Mouse (Mus musculus) right cerebral cortex, postnatal 10 days (tissue): Measurements from ENCODE around the gene Nup210l.
A peak's percentile ranks its signal among the peaks of the same experiment; 100 is the strongest.
"Not testable (repeated sequence)": the region's sequence is repeated elsewhere in the genome, so short reads cannot be mapped to it uniquely, and the experiment has no call there.

Experiments used
- DNase-seq, 2 experiments: peaks; one replicate each; pipeline ENCODE4 v3.0.0; 2021; ENCODE audit warnings: low spot score in 2 of 2

The Nup210l gene

GRCm38 (mm10) chr3:90222455-90222854 is 118.5 kb downstream of the Nup210l start:
- no peak for DNase-seq

DNA sequence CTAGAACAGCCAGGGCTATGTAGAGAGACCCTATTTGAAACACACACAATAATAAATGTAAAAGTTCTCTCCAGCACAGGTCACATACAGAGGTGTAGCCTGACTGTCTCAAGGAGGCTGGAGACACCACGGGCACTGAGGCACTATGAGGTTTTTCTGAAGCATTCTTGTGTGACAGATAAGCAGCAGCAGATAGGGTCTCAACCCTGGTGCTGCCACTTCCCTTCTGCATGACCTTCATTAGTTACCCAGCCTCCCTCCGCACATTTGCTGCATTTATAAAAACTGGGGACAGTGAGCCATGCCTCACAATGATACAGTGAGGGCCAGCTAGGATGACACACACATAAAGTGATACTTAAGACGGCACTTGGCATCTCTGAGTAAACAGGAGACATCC is 119.0 kb downstream of the Nup210l start:
- DNase-seq = no peak

DNA sequence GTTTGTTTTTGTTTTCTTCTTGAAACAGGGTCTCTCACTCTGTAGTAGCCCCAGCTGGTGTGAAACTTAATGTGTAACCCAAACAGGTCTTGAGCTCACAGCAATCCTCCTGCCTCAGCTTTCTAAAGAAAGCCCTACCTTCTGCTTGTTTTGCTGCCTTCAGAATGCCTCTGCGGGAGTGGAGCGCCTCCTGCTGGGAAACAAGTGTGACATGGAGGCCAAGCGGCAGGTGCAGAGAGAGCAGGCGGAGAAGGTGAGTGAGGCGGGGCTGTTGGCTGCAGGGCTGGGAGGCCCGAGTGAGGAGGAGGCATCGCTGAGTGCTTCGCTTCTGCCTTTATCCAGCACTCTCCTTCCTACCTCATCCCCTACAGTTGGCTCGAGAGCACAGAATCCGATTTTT is 120.4 kb downstream of the Nup210l start:
- no peak for DNase-seq

DNA sequence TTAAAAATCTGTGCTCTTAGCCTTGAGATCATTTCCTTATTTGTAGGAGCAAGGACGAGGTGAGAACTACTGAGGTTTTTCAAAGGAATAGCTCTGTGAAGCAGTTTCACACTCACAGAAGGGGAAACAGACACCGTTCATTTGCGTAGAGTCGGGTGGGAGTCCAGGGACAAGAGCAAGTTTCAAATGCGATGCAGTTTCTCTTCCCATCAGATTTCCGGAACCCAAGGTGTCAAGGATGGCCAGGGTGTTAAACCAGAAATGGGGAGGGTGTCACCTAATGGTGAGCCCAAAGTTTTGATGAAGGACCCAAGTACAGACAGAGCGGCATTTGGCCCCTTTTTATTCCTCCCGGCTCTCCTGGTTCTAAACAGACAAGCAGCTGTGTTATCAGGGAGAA is 127.1 kb downstream of the Nup210l start:
- no peak for DNase-seq

DNA sequence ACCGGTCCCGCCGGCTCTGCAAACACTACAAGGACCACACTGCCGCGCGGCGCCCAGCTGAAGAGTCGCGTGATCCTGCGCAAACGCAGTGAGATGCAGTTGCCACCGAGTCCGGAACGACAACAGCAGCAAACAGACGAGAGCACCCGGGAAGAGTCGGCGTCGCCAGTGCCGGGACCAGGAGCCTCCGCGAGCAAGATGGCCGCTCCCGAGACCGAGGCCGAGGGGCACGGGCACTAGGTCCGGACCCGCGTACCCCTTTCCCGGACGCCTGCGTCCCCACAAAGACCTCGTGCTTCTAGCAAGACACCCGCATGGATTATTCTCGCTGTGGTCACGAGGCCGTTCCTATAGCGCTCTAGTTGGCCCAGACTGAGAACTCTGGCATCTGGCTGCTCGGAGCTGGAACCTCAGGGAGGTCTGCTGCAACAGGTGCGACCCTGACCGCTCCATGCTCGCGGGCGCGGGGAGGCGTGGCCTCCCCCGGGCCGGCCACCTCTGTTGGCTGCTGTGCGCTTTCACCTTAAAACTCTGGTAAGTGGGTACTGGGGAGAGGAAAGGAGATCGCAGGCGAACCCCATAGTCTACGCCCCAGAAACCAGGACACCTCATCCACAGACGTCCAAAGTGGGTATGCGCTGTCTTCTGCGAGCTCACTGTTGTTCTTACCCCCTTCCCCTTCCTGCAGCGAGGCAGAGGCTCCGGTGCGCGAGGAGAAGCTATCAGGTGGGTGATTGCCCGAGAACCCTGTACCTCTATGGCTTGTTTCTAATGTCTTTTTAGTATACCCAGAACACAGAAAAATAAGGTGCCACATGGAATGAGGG is 127.8 kb downstream of the Nup210l start, which contains the start of gene Jtb:
Jtb (plus strand) TSS at position 91 of the 827 bp plus-strand sequence.
- peak; percentile 97 to 98 for DNase-seq

GRCm38 (mm10) chr3:90241251-90241650 is 137.3 kb downstream of the Nup210l start:
- DNase-seq = no peak

GRCm38 (mm10) chr3:90241669-90242358 is 137.9 kb downstream of the Nup210l start:
- no peak for DNase-seq

DNA sequence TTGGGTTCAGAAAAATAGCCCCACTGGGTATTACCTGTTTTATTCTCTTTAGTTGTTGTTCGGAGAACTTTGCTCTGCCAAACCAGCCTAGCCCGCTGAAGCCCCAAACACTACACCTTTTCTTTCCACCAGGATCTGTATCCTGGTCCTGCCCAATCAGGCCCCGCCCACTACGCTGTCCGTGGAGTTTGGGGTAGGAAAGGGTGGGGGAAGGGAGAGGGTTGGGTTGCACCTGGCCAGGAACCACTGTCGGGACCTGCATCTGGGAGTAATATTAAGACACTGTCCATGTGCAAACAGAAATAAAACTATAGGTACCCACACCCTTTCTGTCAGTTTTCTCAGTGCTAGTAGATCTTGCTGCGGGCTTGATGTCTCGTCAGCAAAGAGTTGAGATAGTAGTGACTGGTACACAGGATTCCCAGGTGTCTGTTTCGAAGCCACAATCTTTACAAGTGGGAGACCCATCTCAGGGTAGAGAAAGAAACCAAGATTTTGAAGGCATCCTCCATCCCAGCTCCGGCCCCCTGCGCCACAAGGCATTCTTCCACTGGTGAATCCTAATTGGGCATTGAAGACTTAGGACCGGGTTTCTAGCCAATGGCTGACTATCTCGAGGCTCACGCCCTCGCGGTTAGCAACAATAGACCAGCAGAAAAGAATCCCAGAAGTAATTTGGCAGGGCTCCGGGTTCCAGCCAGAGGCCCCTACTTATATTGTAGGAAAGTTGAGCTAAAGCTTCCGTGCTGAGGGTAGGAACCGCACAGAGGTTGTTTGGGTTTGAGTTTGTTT is 139.2 kb downstream of the Nup210l start, which contains the start of gene Creb3l4:
Creb3l4 (minus strand) TSS at position 529 of the 792 bp plus-strand sequence.
- peak in 1 of 2 experiments; percentile 59 for DNase-seq

GRCm38 (mm10) chr3:90245406-90245805 is 141.5 kb downstream of the Nup210l start:
- DNase-seq = no peak

- no peak for DNase-seq
Observed at GRCm38 (mm10) chr3:90247630-90247959, 143.7 kb downstream of the Nup210l start.

- DNase-seq = peak; percentile 96 to 98
Observed at GRCm38 (mm10) chr3:90247960-90248745, 144.2 kb downstream of the Nup210l start, which contains the start of gene Slc39a1. TSS of gene Slc39a1 (plus strand) at chr3:90248172.

- no peak for DNase-seq
Observed at GRCm38 (mm10) chr3:90248746-90249100, 144.8 kb downstream of the Nup210l start.

- no peak for DNase-seq
Observed at GRCm38 (mm10) chr3:90250791-90251190, 146.9 kb downstream of the Nup210l start.

- DNase-seq = not testable (repeated sequence)
Observed at GRCm38 (mm10) chr3:90251731-90252226, 147.8 kb downstream of the Nup210l start.

- not testable (repeated sequence) for DNase-seq
Observed at GRCm38 (mm10) chr3:90252659-90253058, 148.7 kb downstream of the Nup210l start.

DNA sequence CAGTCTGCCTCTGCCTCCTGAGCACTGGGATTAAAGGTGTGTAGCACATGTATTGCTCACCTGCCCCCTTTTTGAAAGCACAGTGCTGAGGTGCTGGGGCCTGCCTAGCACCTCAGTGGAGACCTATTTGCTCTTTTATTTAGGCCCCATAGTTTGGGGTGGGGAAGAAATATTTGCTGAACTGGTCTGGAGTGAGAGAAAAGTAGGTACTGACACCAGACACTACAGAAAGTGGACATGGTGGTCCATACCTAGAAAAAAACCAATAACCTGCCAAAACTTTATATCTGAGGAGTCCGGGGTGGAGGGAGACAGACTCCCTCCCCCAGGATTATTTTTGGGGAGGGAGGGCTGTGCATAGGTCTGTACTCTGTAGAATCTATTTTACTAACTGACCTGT is 149.2 kb downstream of the Nup210l start:
- not testable (repeated sequence) for DNase-seq

DNA sequence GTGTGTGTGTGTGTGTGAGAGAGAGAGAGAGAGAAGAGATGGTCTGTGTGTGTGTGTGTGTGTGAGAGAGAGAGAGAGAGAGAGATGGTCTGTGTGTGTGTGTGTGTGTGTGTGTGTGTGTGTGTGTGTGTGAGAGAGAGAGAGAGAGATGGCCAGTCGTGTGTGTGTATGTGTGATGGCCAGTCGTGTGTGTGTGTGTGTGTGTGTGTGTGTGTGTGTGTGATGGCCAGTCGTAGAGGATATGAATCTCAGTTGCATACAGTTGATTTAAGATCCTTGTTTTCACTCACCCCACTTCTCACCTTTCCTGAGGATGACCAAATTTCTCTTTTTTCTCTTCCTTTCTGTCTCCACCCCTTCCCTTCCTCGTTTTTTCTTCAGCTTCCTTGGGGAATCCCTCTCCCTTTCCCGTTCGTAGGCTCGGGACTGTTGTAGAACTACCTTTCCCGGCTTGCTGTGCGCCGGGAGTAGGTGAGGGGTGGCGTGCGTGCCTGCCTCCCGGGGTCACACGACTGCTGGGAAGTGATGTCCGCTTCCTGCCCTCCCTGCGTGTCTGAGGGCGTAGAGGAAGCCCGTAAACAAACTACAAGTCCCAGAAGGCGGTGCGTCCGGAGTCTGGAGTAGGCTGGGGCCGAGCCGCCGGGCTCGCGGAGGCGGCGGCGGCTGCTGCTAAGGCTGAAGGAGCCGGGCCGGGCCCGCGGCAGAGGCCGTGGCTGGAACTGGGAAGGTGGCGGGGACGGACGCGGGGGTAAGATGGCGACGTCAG is 149.9 kb downstream of the Nup210l start, which contains the start of gene Crtc2:
Crtc2 (plus strand) TSS at position 511 of the 766 bp plus-strand sequence.
- peak; percentile 98 to 99 for DNase-seq

DNA sequence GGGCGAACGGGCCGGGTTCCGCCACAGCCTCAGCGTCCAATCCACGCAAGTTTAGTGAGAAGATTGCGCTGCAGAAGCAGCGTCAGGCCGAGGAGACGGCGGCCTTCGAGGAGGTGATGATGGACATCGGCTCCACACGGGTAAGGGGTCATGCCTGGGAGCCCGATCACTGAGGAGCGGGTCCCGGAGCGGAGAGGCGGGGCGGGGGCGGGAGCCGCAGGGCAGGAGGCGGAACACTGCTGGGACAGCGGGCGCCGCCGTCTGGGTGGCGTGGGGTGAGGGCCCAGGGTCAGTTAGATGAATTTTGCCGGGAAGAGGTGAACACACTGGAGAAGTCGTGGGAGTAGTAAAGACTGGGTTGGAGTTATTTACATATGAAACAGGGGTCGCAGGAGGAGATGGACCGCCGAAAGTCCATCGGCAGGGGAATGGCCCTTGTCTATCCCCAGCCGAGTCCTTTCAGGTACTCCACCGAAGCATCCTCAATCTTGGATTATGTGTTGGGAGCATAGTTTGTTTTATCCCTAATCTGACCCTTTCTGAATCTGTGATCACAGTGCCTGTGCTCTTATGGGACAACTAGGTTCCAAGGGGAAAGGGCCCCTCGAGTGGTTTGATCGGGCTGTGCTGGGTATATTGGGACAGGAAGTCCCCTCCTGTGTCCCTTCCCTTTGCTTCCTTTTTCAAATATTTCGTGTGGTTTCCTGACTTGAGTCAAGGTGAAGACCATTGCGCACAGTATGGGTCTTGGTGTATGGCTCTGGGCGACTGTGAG is 150.7 kb downstream of the Nup210l start:
- no peak for DNase-seq

DNA sequence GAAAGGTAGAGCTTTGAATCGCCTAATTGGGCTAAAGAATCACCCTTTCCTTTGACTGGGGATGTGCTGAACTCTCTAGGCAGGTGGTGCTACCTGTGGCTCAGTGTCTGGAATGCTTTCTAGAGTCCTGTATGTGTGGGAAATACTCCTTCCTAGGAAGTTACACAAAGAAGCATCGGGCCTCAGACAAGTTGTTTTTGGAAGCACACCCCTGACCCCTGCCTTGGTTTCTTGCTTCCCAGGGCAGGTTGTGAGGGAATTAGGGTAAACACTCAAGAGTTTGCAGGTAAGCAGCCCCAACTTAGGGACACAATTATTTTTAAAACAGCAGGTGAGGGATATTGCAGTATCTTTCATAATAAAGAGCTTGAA is 151.2 kb downstream of the Nup210l start:
- no peak for DNase-seq
